Mouse (Mus musculus) MEL (cell line): ENCODE measurements around the gene Pzp.

Source experiments
- BHLHE40 ChIP-seq: IDR thresholded peaks from 2 replicates; pipeline ENCODE4 v1.6.1; 2012; ENCODE audit warnings: low read depth, mild to moderate bottlenecking, inconsistent platforms, low read length, improper control_type of control experiment, borderline replicate concordance
- CTCF ChIP-seq, 3 experiments: IDR thresholded peaks in 2 of 3; conservative IDR thresholded peaks in 1 of 3; 2 replicates each; pipeline ENCODE4 v1.5.1; 2011 to 2012; ENCODE audit warnings: low read length in 3 of 3, low read depth in 2 of 3, mild to moderate bottlenecking in 2 of 3, improper control_type of control experiment in 1 of 3, inconsistent platforms in 1 of 3, mixed read lengths in 1 of 3, moderate library complexity in 1 of 3; ENCODE audit not compliant: control insufficient read depth in 1 of 3, insufficient read depth in 1 of 3, poor library complexity in 1 of 3, severe bottlenecking in 1 of 3
- EP300 ChIP-seq, 2 experiments: IDR thresholded peaks; 2 replicates each; pipeline ENCODE4 v1.6.1; 2011; ENCODE audit warnings: improper control_type of control experiment in 2 of 2, low read length in 2 of 2, low read depth in 1 of 2, mild to moderate bottlenecking in 1 of 2
- HCFC1 ChIP-seq: IDR thresholded peaks from 2 replicates; pipeline ENCODE4 v1.6.1; 2012; ENCODE audit warnings: low read depth, mild to moderate bottlenecking, inconsistent platforms, low read length, improper control_type of control experiment, moderate library complexity
- MAX ChIP-seq: IDR thresholded peaks from 2 replicates; pipeline ENCODE4 v1.6.1; 2011; ENCODE audit warnings: low read length, improper control_type of control experiment
- MEF2A ChIP-seq: IDR thresholded peaks from 2 replicates; pipeline ENCODE4 v1.6.1; 2014; ENCODE audit warnings: low read depth, mild to moderate bottlenecking, inconsistent platforms, low read length, improper control_type of control experiment; ENCODE audit not compliant: poor library complexity, insufficient replicate concordance, severe bottlenecking; ENCODE audit errors: extremely low read depth
- POLR2A ChIP-seq, 2 experiments: IDR thresholded peaks; 2 replicates each; pipeline ENCODE4 v1.6.1; 2011 to 2012; ENCODE audit warnings: low read length in 2 of 2, mild to moderate bottlenecking in 2 of 2, control low read depth in 1 of 2, improper control_type of control experiment in 1 of 2, low read depth in 1 of 2, moderate library complexity in 1 of 2; ENCODE audit not compliant: control insufficient read depth in 1 of 2, insufficient read depth in 1 of 2, poor library complexity in 1 of 2
- POLR2AphosphoS2 ChIP-seq: IDR thresholded peaks from 2 replicates; pipeline ENCODE4 v1.6.1; 2011; ENCODE audit warnings: low read length, improper control_type of control experiment
- RAD21 ChIP-seq: IDR thresholded peaks from 2 replicates; pipeline ENCODE4 v1.6.1; 2011; ENCODE audit warnings: mild to moderate bottlenecking, low read depth, low read length, improper control_type of control experiment
- SIN3A ChIP-seq: IDR thresholded peaks from 2 replicates; pipeline ENCODE4 v1.6.1; 2012; ENCODE audit warnings: low read length, improper control_type of control experiment, inconsistent platforms
- TAL1 ChIP-seq: IDR thresholded peaks from 2 replicates; pipeline ENCODE4 v1.6.1; 2012; ENCODE audit warnings: mild to moderate bottlenecking, inconsistent platforms, low read length, moderate library complexity, mixed read lengths
- TCF12 ChIP-seq: IDR thresholded peaks from 2 replicates; pipeline ENCODE4 v1.6.1; 2014; ENCODE audit warnings: low read depth, mild to moderate bottlenecking, inconsistent platforms, low read length, improper control_type of control experiment, moderate library complexity
- ZNF384 ChIP-seq: IDR thresholded peaks from 2 replicates; pipeline ENCODE4 v1.6.1; 2012; ENCODE audit warnings: low read depth, mild to moderate bottlenecking, inconsistent platforms, low read length, improper control_type of control experiment

GRCm38 (mm10) chr6:128526601-128527000 lies at the start of gene Pzp:
- TF ChIP-seq POLR2A (IDR thresholded peaks at IDR 0.05; ENCODE audit: control insufficient read depth in 1 of 2, insufficient read depth in 1 of 2, low read depth in 1 of 2, low read length in 2 of 2, poor library complexity in 1 of 2) (no peak), CTCF (IDR thresholded peaks at IDR 0.05 in 2 of 3, conservative IDR thresholded peaks at IDR 0.05 in 1 of 3; ENCODE audit: control insufficient read depth in 1 of 3, insufficient read depth in 1 of 3, low read depth in 2 of 3, low read length in 3 of 3, poor library complexity in 1 of 3, severe bottlenecking in 1 of 3) (no peak), ZNF384 (no peak), TAL1 (no peak), MEF2A (no peak), POLR2AphosphoS2 (no peak), EP300 (IDR thresholded peaks at IDR 0.05; ENCODE audit: low read depth in 1 of 2, low read length in 2 of 2) (no peak), BHLHE40 (no peak), SIN3A (no peak), MAX (no peak), RAD21 (no peak), TCF12 (no peak), HCFC1 (no peak)
